8 mouse cellular contexts compared by ENCODE assay signal in the genomic region with DNA sequence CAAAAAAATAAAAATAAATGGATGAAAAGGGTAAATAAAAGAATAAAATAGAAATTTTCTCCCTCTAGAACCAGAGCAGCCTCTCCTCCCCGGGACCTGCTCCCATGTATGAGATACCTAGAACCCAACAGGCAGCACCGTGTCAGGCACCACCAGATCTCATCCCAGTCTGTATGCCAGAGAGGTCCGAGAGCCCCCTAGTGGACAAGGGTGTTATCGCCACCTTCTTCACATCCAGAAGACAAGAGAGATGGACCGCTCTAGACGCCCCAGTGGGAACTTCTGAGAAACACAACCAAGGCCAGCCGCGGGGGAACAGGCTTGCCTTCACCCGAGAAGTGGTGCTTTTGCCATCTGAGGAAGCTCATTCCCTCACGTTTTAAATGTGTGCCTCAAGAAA. TPM values are rescaled to one million over a fixed set of nuclear protein-coding genes. Genes with fewer than 3 reads are reported as not detected.
DNase-seq lines count a peak whose midpoint lies in the region; ATAC-seq and TF ChIP-seq lines count a peak whose summit lies in the region.

No protein-coding gene starts in this region.

- H3K27me3 ChIP-seq in midbrain, embryonic 14.5 days (ENCODE audit: control insufficient read depth, insufficient read depth, low read length): no peaks in the 10 kb centered on the region
- H3K27me3 ChIP-seq in midbrain, embryonic 15.5 days (replicated peaks): no peaks in the 10 kb centered on the region
- 0 out of 2 replicates have a peak, but pooled peaks cover 4% of the 10 kb centered on the region for H3K27me3 ChIP-seq in embryonic facial prominence, embryonic 13.5 days

- no peaks in the 10 kb centered on the region for H3K36me3 ChIP-seq in midbrain, embryonic 14.5 days (ENCODE audit: control insufficient read depth, insufficient read depth, low read length)
- no peaks in the 10 kb centered on the region for H3K36me3 ChIP-seq in midbrain, embryonic 15.5 days (replicated peaks)
- no peaks in the 10 kb centered on the region for H3K36me3 ChIP-seq in embryonic facial prominence, embryonic 13.5 days

- peak; percentile 74 for DNase-seq in midbrain, embryonic 14.5 days
- DNase-seq in left cerebral cortex, postnatal 36 days (ENCODE audit: low spot score in 2 of 2): peak; percentile 31 to 51
- DNase-seq in naive thymus-derived CD4-positive, alpha-beta T cell, adult 2 months (ENCODE audit: low read depth): peak; percentile 79
- peak; percentile 80 for DNase-seq in testis, postnatal 14 days (ENCODE audit: low spot score)

- WGBS in midbrain, embryonic 14.5 days: 23% methylated on average over 10 of the region's 10 CpGs
- WGBS in midbrain, embryonic 15.5 days: 24% methylated on average over 10 of the region's 10 CpGs
- 4% methylated on average over 10 of the region's 10 CpGs for WGBS in bone marrow, adult 2 months
- WGBS in embryonic facial prominence, embryonic 13.5 days: 27% methylated on average over 10 of the region's 10 CpGs

- ATAC-seq in midbrain, embryonic 14.5 days (ENCODE audit: low FRiP score, low TSS enrichment): no peak
- no peak for ATAC-seq in midbrain, embryonic 15.5 days (replicated peaks)
- 0 out of 2 replicates have a peak, but pooled peaks have one; percentile 37 for ATAC-seq in embryonic facial prominence, embryonic 13.5 days (ENCODE audit: insufficient number of reproducible peaks, insufficient read depth, low FRiP score, low TSS enrichment, low read depth)
- ATAC-seq in hematopoietic stem cell, adult 5-6 weeks (replicated peaks in 1 of 2; ENCODE audit: insufficient read depth in 1 of 2, low FRiP score in 2 of 2, low TSS enrichment in 1 of 2, low read depth in 1 of 2, poor library complexity in 2 of 2, severe bottlenecking in 2 of 2): peak; percentile 82 to 88

- 0 out of 2 replicates have a peak, but pooled peaks cover 3% of the 10 kb centered on the region for H3K9me3 ChIP-seq in midbrain, embryonic 14.5 days (ENCODE audit: control insufficient read depth, low read length)
- no peaks in the 10 kb centered on the region for H3K9me3 ChIP-seq in midbrain, embryonic 15.5 days
- no peaks in the 10 kb centered on the region for H3K9me3 ChIP-seq in embryonic facial prominence, embryonic 13.5 days

- H3K4me2 ChIP-seq in midbrain, embryonic 14.5 days (ENCODE audit: low read length): no peak overlapping the region
- H3K4me2 ChIP-seq in midbrain, embryonic 15.5 days: no peak overlapping the region
- H3K4me2 ChIP-seq in embryonic facial prominence, embryonic 13.5 days: no peak overlapping the region

- TF ChIP-seq POLR2A in bone marrow, adult 2 months (IDR thresholded peaks at IDR 0.05; ENCODE audit: borderline replicate concordance, control insufficient read depth, low read depth, low read length): no peak

- intact Hi-C loops in left cerebral cortex, postnatal 36 days (cut with DNase I): loop anchor here (5.0 kb wide), 1 partner anchor 186 kb away; no protein-coding TSS in a partner anchor

- TF ChIP-seq CTCF in bone marrow, adult 2 months (IDR thresholded peaks at IDR 0.05; ENCODE audit: control insufficient read depth, insufficient read depth, low read length): peak; percentile 78

- H3K9ac ChIP-seq in midbrain, embryonic 14.5 days (replicated peaks; ENCODE audit: low read length): no peak overlapping the region
- H3K9ac ChIP-seq in midbrain, embryonic 15.5 days: no peak overlapping the region
- H3K9ac ChIP-seq in embryonic facial prominence, embryonic 13.5 days: no peak overlapping the region

- no peak overlapping the region for H3K27ac ChIP-seq in midbrain, embryonic 14.5 days (replicated peaks; ENCODE audit: low read depth, low read length)
- H3K27ac ChIP-seq in midbrain, embryonic 15.5 days: no peak overlapping the region
- H3K27ac ChIP-seq in bone marrow, adult 2 months (ENCODE audit: control insufficient read depth, insufficient read depth, low read depth, low read length, poor library complexity): no peak overlapping the region
- no peak overlapping the region for H3K27ac ChIP-seq in embryonic facial prominence, embryonic 13.5 days

- no peak overlapping the region for H3K4me3 ChIP-seq in midbrain, embryonic 14.5 days (replicated peaks; ENCODE audit: low read depth, low read length)
- no peak overlapping the region for H3K4me3 ChIP-seq in midbrain, embryonic 15.5 days
- no peak overlapping the region for H3K4me3 ChIP-seq in bone marrow, adult 2 months (replicated peaks; ENCODE audit: control insufficient read depth, low read depth, low read length)
- no peak overlapping the region for H3K4me3 ChIP-seq in embryonic facial prominence, embryonic 13.5 days

- no peaks in the 10 kb centered on the region for H3K4me1 ChIP-seq in midbrain, embryonic 14.5 days (ENCODE audit: control insufficient read depth, insufficient read depth, low read length)
- no peaks in the 10 kb centered on the region for H3K4me1 ChIP-seq in midbrain, embryonic 15.5 days
- H3K4me1 ChIP-seq in bone marrow, adult 2 months (ENCODE audit: control insufficient read depth, insufficient read depth, low read length): no peaks in the 10 kb centered on the region
- H3K4me1 ChIP-seq in embryonic facial prominence, embryonic 13.5 days: no peaks in the 10 kb centered on the region

RNA-seq across cellular contexts. Expression of gene Dhrs4, which starts 20.3 kb away (rescaled TPM):
- polyA plus RNA-seq in midbrain, embryonic 14.5 days (2014; fragmentation: Nextera tagmentation; extraction: Ambion mirVana): 11.5 and 13.3 TPM in 2 replicates
- polyA plus RNA-seq in midbrain, embryonic 15.5 days (2015; fragmentation: Nextera tagmentation; extraction: Ambion mirVana): 20.8 and 21.6 TPM in 2 replicates
- 39.2 and 47.3 TPM in 2 replicates for polyA plus RNA-seq in bone marrow, adult 2 months (2011; ENCODE audit: insufficient read depth, insufficient read length, low replicate concordance, missing spikeins)
- 98.6 and 103 TPM in 2 replicates for polyA plus RNA-seq in embryonic facial prominence, embryonic 13.5 days (2015; fragmentation: Nextera tagmentation; extraction: Ambion mirVana)
- 68.5 and 99.2 TPM in 2 replicates for total RNA-seq in hematopoietic stem cell, adult 5-6 weeks (2017)
- total RNA-seq in left cerebral cortex, postnatal 36 days (2021): 10 to 100 TPM; 17.5 to 19.1 TPM

RNA-seq across cellular contexts. Expression of gene Carmil3, which starts 32.2 kb away (rescaled TPM):
- polyA plus RNA-seq in midbrain, embryonic 14.5 days (2014; fragmentation: Nextera tagmentation; extraction: Ambion mirVana): 34.7 and 34.8 TPM in 2 replicates
- 32.4 and 36.1 TPM in 2 replicates for polyA plus RNA-seq in midbrain, embryonic 15.5 days (2015; fragmentation: Nextera tagmentation; extraction: Ambion mirVana)
- polyA plus RNA-seq in bone marrow, adult 2 months (2011; ENCODE audit: insufficient read depth, insufficient read length, low replicate concordance, missing spikeins): 0.79 and 3.5 TPM in 2 replicates
- 3.9 and 4.3 TPM in 2 replicates for polyA plus RNA-seq in embryonic facial prominence, embryonic 13.5 days (2015; fragmentation: Nextera tagmentation; extraction: Ambion mirVana)
- total RNA-seq in hematopoietic stem cell, adult 5-6 weeks (2017): 2.3 and 2.7 TPM in 2 replicates
- 10 to 100 TPM; 34.4 to 63.1 TPM for total RNA-seq in left cerebral cortex, postnatal 36 days (2021)

RNA-seq across cellular contexts. Expression of gene Cpne6, which starts 52.0 kb away (rescaled TPM):
- 0.74 and 1.4 TPM in 2 replicates for polyA plus RNA-seq in midbrain, embryonic 14.5 days (2014; fragmentation: Nextera tagmentation; extraction: Ambion mirVana)
- 1.9 and 2.1 TPM in 2 replicates for polyA plus RNA-seq in midbrain, embryonic 15.5 days (2015; fragmentation: Nextera tagmentation; extraction: Ambion mirVana)
- polyA plus RNA-seq in bone marrow, adult 2 months (2011; ENCODE audit: insufficient read depth, insufficient read length, low replicate concordance, missing spikeins): not detected in 2 replicates
- 0.60 and 0.83 TPM in 2 replicates for polyA plus RNA-seq in embryonic facial prominence, embryonic 13.5 days (2015; fragmentation: Nextera tagmentation; extraction: Ambion mirVana)
- total RNA-seq in hematopoietic stem cell, adult 5-6 weeks (2017): not detected in 2 replicates
- 100 to 1,000 TPM; 163 to 211 TPM for total RNA-seq in left cerebral cortex, postnatal 36 days (2021)

Comparison
In these comparisons a context has a peak if more than half of its experiments do, and no peak if none do; other contexts are left out.
1. ATAC-seq: peak in embryonic facial prominence, embryonic 13.5 days (single experiment) and hematopoietic stem cell, adult 5-6 weeks (2 of 2); none in midbrain, embryonic 14.5 days (single experiment) and midbrain, embryonic 15.5 days (single experiment).
2. Peak in every context shown above with its lines, with median percentiles within 50 percentile points of each other: DNase-seq.